Mouse (Mus musculus): Measurements from ENCODE around the gene Tmem246. TPM values are rescaled to one million over a fixed set of nuclear protein-coding genes. Genes with fewer than 3 reads are reported as not detected.

The Tmem246 gene
- polyA plus RNA-seq, 1 experiment from 2014 or later, result 67.2 TPM

DNA sequence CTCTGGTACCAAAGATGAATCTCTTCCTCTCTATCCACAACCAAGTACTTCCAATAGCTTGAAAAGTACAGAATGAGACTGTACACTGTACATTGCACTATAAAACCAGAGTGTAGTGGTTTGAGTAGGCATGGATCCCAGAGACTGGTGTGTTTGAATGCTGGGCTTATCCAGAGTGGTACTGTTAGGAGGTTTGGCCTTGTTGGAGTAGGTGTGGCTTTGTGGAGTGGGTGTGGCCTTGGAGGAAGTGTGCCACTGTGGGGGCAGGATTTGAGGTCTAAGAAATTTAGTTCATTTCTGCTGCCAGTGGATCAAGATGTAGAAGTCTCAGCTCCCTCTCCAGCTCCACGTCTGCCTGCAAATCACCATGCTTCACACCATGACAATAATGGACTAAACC, 7.8 kb upstream of the Tmem246 start:
- no peaks in the 10 kb centered on the region for H3K36me3 ChIP-seq
- no peaks in the 10 kb centered on the region for H3K9me3 ChIP-seq
- ATAC-seq (ENCODE audit: low read depth), result no peak
- H3K4me2 ChIP-seq, result no peak overlapping the region
- H3K4me1 ChIP-seq (replicated peaks), result no peaks in the 10 kb centered on the region
- no peak overlapping the region for H3K27ac ChIP-seq (replicated peaks)
- H3K4me3 ChIP-seq, result no peak overlapping the region
- 89% methylated on average over 1 of the region's 1 CpGs for WGBS
- no peaks in the 10 kb centered on the region for H3K27me3 ChIP-seq
- H3K9ac ChIP-seq, result no peak overlapping the region

DNA sequence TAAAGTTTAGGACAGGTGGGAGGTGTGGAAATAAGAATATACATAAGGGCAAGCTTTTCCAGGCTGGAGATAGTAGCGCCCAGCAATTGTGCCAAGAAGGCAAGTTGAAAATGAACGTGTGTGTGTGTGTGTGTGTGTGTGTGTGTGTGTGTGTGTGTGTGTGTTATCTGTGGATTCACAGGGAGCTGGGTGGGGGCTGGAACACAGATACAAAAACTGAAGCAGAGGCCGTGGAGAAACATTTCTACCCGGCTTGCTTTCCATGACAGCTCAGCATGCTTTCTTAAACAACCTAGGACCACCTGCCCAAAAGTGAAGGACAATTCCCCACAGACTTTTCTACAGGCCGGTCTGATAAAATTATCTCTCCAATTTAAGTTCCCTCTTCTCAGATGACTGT, 6.9 kb upstream of the Tmem246 start:
- no peak for ATAC-seq (ENCODE audit: low read depth)
- Histone ChIP-seq H3K9me3 (no peaks in the 10 kb centered on the region), H3K27me3 (no peaks in the 10 kb centered on the region), H3K27ac (replicated peaks) (no peak overlapping the region), H3K36me3 (no peaks in the 10 kb centered on the region), H3K4me3 (no peak overlapping the region), H3K4me1 (replicated peaks) (no peaks in the 10 kb centered on the region), H3K4me2 (no peak overlapping the region), H3K9ac (no peak overlapping the region)
- WGBS, result 87% methylated on average over 5 of the region's 5 CpGs

DNA sequence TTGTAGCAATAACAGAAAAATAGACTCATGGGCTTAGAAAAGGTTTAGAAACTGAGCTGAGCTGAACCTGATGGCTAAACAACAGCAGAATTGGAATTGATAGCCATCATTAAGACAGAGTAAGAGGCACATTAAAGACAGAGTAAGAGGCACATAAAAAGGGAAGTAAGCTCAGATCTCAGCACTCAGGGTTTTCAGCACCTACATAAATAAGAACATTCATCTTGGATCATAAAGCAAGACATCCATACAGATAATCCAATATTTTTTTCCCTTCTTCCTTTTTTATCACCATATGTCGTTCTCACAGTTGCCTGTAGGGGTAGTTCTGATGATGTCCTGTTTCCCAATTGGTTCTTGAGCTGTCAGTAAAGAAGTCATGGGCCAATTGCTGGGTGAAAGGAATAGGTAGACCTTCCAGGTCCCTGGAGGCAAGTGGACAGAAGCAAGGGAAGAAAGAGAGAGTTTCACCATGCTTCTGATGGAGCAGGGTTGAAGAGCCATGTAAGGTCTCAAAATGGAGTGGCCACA, 6.4 kb upstream of the Tmem246 start:
- Histone ChIP-seq H3K4me2 (no peak overlapping the region), H3K4me1 (replicated peaks) (no peaks in the 10 kb centered on the region), H3K9ac (no peak overlapping the region), H3K36me3 (no peaks in the 10 kb centered on the region), H3K9me3 (no peaks in the 10 kb centered on the region), H3K4me3 (no peak overlapping the region), H3K27me3 (no peaks in the 10 kb centered on the region), H3K27ac (replicated peaks) (no peak overlapping the region)
- WGBS, result 48% methylated on average over 1 of the region's 1 CpGs
- ATAC-seq (ENCODE audit: low read depth), result no peak

DNA sequence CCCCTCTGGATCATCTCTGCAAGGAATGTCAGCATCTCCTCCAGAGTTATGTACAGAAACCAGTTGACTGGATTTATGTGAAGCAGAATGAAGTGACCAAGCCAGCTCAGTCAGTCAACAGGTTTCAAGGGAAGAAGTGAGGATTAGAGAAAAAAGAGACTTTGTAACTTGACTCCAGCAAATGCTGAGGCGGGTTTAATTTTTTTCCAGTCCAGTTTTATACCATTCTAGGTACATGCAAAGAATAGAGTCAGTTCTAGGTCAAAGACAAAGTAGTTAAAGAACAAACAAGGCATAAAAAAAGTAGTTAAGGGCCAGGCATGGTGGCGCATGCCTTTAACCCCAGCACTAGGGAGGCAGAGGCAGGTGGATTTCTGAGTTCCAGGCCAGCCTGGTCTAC, 5.5 kb upstream of the Tmem246 start:
- no peak overlapping the region for H3K4me2 ChIP-seq
- peaks cover under 1% of the 10 kb centered on the region for H3K4me1 ChIP-seq (replicated peaks)
- H3K4me3 ChIP-seq, result no peak overlapping the region
- no peaks in the 10 kb centered on the region for H3K27me3 ChIP-seq
- H3K9me3 ChIP-seq, result no peaks in the 10 kb centered on the region
- H3K27ac ChIP-seq (replicated peaks), result no peak overlapping the region
- no peak for ATAC-seq (ENCODE audit: low read depth)
- no peak overlapping the region for H3K9ac ChIP-seq
- H3K36me3 ChIP-seq, result no peaks in the 10 kb centered on the region
- WGBS, result 88% methylated on average over 2 of the region's 2 CpGs

DNA sequence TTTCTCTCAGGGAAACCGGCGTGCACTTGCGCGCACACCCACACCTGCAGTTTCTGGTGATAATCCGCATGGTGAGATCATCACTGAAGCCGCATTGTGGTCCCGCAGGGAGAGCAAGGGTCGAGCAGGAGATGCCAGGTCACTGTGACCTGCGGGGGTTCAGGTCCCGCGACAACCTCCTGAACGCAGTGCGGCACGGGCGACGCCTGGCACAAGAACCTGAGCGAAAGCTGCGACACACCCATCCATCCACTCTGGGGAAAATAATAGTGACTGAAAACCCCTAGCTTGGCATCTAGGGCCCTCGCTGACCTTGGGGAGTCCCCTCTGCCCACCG, 862 bp downstream of the Tmem246 start:
- no peaks in the 10 kb centered on the region for H3K9me3 ChIP-seq
- peak overlapping the region; percentile 92 for H3K9ac ChIP-seq
- peak overlapping the region; percentile 93 for H3K27ac ChIP-seq (replicated peaks)
- under 1% methylated on average over 20 of the region's 20 CpGs for WGBS
- no peaks in the 10 kb centered on the region for H3K27me3 ChIP-seq
- peaks cover 9% of the 10 kb centered on the region for H3K4me1 ChIP-seq (replicated peaks)
- peak overlapping the region; percentile 84 for H3K4me3 ChIP-seq
- peak overlapping the region; percentile 85 for H3K4me2 ChIP-seq
- no peaks in the 10 kb centered on the region for H3K36me3 ChIP-seq
- peak; percentile 54 for ATAC-seq (ENCODE audit: low read depth)

DNA sequence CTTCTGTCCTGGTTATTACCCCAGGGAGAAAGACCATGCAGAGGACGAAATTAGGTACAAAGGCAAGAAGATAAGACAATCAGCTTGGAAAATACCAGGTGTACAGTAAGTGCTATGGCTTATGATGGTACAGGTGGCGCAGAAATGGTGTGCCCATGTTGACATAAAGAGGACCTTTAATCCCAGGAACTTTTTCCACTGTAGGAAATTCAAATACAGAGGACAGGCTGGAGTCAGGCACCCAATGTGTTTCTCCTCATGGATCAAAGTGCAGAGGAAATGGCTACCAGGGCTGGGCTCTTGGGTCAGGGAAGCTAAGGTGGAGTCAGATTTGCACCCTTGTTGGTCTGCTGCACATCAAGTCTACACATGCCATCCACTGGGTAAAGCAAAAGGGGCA, 7.5 kb downstream of the Tmem246 start:
- Histone ChIP-seq H3K9me3 (no peaks in the 10 kb centered on the region), H3K9ac (no peak overlapping the region), H3K27me3 (no peaks in the 10 kb centered on the region), H3K4me2 (no peak overlapping the region), H3K4me3 (no peak overlapping the region), H3K4me1 (replicated peaks) (no peaks in the 10 kb centered on the region; the same call in 1 of the 2 replicates), H3K27ac (replicated peaks) (no peak overlapping the region), H3K36me3 (peaks cover 16% of the 10 kb centered on the region; the same call in 1 of the 2 replicates)
- ATAC-seq (ENCODE audit: low read depth), result no peak
- 81% methylated on average over 2 of the region's 2 CpGs for WGBS

DNA sequence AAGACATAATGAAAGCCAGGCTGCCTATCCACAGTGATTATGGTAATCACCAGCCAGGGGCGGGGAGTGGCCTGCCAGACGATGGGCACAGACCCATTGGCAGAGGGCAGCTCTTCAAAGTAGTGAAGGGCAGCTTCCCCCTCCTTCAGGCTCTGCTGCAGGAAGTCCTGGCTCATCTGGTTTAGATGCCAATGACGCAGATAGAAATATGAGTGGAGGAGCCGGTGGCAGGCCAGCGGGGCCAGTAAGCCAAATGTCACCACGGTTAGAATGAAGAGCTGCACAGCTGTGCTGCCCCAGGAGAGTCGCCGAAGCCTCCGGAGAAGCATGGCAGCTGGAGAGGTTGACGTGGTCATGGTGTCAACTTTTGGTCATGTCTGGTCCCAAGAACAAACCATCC, 10.9 kb downstream of the Tmem246 start:
- Histone ChIP-seq H3K27me3 (no peaks in the 10 kb centered on the region), H3K27ac (replicated peaks) (no peak overlapping the region), H3K4me1 (replicated peaks) (peaks cover 12% of the 10 kb centered on the region; the same call in 1 of the 2 replicates), H3K9me3 (no peaks in the 10 kb centered on the region), H3K36me3 (peaks cover 21% of the 10 kb centered on the region), H3K9ac (no peak overlapping the region), H3K4me2 (no peak overlapping the region), H3K4me3 (no peak overlapping the region)
- ATAC-seq (ENCODE audit: low read depth), result no peak
- 90% methylated on average over 10 of the region's 10 CpGs for WGBS

DNA sequence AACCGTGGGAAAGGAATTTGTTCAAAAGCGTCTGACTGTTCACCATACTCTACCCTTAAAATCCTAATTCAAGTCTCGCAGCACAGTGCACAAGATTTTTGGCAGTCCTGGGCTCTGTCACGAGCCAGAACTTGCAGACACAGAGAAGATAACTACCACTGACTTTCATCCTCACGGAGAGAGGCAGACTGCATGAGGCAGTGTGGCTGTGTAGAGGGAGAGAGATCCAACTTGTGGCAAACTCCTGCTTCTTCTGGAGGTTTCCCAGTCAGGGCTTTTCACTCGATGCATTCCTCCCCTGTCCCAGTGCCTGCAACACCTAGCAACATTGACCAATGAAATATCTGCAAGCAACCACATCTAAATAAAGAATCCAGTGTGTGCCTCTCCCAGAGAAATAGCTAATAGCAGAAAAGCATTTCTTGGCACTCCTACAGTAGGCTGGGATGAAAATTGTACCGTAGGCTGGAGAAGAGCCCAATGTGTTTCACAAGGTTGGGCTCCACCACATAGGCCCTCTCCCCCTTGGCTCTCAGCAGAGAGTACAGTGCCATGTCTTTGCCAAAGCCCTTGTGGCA, 12.1 kb downstream of the Tmem246 start:
- H3K27ac ChIP-seq (replicated peaks), result no peak overlapping the region
- H3K9me3 ChIP-seq, result no peaks in the 10 kb centered on the region
- H3K27me3 ChIP-seq, result no peaks in the 10 kb centered on the region
- no peak overlapping the region for H3K4me3 ChIP-seq
- H3K4me2 ChIP-seq, result no peak overlapping the region
- 0 out of 2 replicates have a peak, but pooled peaks have one; percentile 27 for ATAC-seq (ENCODE audit: low read depth)
- 87% methylated on average over 7 of the region's 7 CpGs for WGBS
- H3K9ac ChIP-seq, result no peak overlapping the region
- H3K36me3 ChIP-seq, result peaks cover 21% of the 10 kb centered on the region
- peaks cover 13% of the 10 kb centered on the region; the same call in 1 of the 2 replicates for H3K4me1 ChIP-seq (replicated peaks)

DNA sequence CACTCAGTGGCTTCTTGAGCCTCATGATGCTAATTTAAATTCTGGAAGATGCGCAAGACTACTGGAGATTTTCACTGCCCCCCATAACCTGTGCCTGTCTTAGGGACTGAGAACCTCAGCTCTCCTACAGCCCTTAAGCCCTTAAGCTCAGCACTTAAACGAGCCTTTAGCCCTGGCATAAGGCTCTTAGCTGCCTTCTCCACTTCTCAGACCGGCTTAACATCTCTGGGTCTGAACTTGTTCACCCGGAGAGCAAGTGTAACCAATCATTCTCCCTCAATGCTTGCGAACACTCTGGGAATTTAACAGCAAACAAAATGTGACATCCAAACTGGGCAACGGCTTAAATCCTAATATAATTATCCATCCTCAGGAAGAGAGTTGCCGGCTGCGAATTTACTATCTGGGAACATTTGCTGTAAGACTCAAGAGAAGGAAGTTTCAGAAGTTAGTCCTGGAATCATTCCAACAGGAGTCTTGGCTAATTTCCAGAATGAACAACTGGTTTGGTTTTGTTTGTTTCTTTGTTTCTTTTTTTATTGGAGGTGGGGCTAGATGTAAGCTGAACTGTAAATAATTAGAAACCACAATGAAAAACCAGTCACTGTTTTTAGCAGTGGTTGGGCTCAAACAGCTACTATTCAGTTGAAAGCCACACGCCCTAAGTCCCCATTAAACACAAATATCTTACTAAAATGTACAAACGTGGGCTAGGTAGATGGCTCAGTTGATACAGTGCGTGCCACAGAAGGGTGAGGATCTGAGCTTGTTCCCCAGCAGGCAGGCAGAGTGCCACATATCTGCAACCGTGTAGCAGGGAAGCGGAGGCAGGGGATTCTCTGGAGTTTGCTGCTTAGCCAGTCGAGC, 13.5 kb downstream of the Tmem246 start:
- Histone ChIP-seq H3K36me3 (peaks cover 21% of the 10 kb centered on the region), H3K9ac (no peak overlapping the region), H3K4me1 (replicated peaks) (peaks cover 16% of the 10 kb centered on the region; the same call in 1 of the 2 replicates), H3K27me3 (no peaks in the 10 kb centered on the region), H3K9me3 (no peaks in the 10 kb centered on the region), H3K4me2 (no peak overlapping the region), H3K27ac (replicated peaks) (peak overlapping the region; percentile 19; the same call in 1 of the 2 replicates), H3K4me3 (no peak overlapping the region)
- WGBS, result 60% methylated on average over 14 of the region's 14 CpGs
- ATAC-seq (ENCODE audit: low read depth), result no peak

DNA sequence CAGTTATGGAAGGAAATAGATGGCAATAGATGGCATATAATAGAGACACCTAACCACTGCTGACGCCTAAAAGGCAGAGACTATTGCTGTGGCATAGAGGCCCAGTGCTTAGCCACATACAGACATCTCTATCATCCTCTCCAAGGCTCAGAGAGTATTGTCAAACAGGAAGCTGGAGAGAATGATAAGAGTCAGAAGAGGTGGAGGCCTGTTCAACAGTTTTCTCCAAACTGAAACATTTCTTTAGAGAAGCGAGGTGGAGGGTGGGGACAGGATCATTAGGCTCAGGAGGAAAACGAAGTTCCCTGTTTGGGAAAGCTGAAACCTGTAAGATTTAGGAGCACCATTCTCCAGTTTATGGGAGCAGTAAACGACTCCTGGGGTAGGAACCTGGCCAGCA, 16.4 kb downstream of the Tmem246 start:
- WGBS, result 47% methylated on average over 4 of the region's 4 CpGs
- peaks cover 14% of the 10 kb centered on the region for H3K36me3 ChIP-seq
- no peaks in the 10 kb centered on the region for H3K9me3 ChIP-seq
- peaks cover 16% of the 10 kb centered on the region; the same call in 1 of the 2 replicates for H3K4me1 ChIP-seq (replicated peaks)
- H3K4me2 ChIP-seq, result no peak overlapping the region
- no peak for ATAC-seq (ENCODE audit: low read depth)
- no peak overlapping the region for H3K27ac ChIP-seq (replicated peaks)
- no peak overlapping the region for H3K4me3 ChIP-seq
- no peak overlapping the region for H3K9ac ChIP-seq
- H3K27me3 ChIP-seq, result no peaks in the 10 kb centered on the region

DNA sequence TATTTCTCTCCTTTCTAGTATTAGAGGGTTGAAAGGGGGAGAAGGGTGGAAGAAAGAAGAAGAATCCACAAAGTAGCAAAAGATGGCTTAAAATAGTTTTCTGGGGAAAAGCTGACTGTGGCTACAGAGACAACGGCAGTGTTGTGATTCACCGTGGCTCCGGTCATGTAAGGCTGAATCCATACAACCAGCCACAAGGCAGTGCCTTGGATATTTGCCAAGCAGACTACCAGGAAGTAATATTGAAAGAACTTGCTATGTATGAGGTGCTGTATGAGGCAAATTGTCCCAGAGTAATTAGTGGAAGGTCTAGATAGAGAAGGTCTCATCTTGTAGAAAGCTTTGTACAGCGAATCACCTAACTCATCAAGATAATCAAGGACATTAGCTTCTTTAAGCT, 25.5 kb downstream of the Tmem246 start:
- no peaks in the 10 kb centered on the region for H3K9me3 ChIP-seq
- no peak for ATAC-seq (ENCODE audit: low read depth)
- H3K4me1 ChIP-seq (replicated peaks), result no peaks in the 10 kb centered on the region
- no peak overlapping the region for H3K27ac ChIP-seq (replicated peaks)
- no peaks in the 10 kb centered on the region for H3K27me3 ChIP-seq
- H3K4me3 ChIP-seq, result no peak overlapping the region
- 88% methylated on average over 4 of the region's 4 CpGs for WGBS
- H3K9ac ChIP-seq, result no peak overlapping the region
- H3K4me2 ChIP-seq, result no peak overlapping the region
- no peaks in the 10 kb centered on the region for H3K36me3 ChIP-seq

DNA sequence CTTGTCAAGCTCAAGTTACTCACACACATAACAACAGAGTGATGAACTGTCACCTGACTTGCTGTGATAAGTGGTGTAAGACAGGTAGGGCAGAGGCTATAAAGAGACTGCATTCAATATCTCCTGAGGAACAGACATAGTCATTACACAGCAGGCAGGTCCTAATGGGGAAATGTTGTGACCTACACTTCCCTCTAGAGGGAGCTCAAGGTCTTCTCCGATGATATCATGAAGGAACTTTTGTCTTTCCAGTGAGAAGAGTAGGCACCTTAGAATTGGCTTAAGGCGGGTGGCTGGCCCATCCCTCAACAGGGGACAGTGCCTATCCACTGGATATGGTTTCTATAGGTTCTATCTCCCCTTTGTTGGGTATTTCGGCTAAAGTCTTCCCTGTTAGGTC, 30.1 kb downstream of the Tmem246 start:
- no peaks in the 10 kb centered on the region for H3K27me3 ChIP-seq
- no peaks in the 10 kb centered on the region for H3K36me3 ChIP-seq
- WGBS, result 22% methylated on average over 3 of the region's 3 CpGs
- H3K4me3 ChIP-seq, result no peak overlapping the region
- no peaks in the 10 kb centered on the region for H3K4me1 ChIP-seq (replicated peaks)
- ATAC-seq (ENCODE audit: low read depth), result peak; percentile 72
- no peak overlapping the region for H3K27ac ChIP-seq (replicated peaks)
- H3K9ac ChIP-seq, result no peak overlapping the region
- no peak overlapping the region for H3K4me2 ChIP-seq
- no peaks in the 10 kb centered on the region for H3K9me3 ChIP-seq
